Mouse (Mus musculus): Measurements from ENCODE around the gene Creg1. TPM values are rescaled to one million over a fixed set of nuclear protein-coding genes. Genes with fewer than 3 reads are reported as not detected.

Creg1 gene
- total RNA-seq, 1 experiment, result 15.7 TPM

- TF ChIP-seq HCFC1 (IDR thresholded peaks at IDR 0.05; ENCODE audit: borderline replicate concordance, insufficient read depth, low read length), result no peak
- no peak for TF ChIP-seq ZC3H11A (IDR thresholded peaks at IDR 0.05; ENCODE audit: borderline replicate concordance, low read depth, low read length)
- TF ChIP-seq ZNF384 (IDR thresholded peaks at IDR 0.05; ENCODE audit: low read depth, low read length), result no peak
- no peak for TF ChIP-seq CHD2 (IDR thresholded peaks at IDR 0.05; ENCODE audit: low read depth, low read length)
- TF ChIP-seq MAFK (IDR thresholded peaks at IDR 0.05; ENCODE audit: insufficient read depth, low read depth, low read length), result no peak
- H3K27ac ChIP-seq (ENCODE audit: insufficient read depth, low read depth, low read length, poor library complexity, severe bottlenecking), result no peak overlapping the region
- H3K4me3 ChIP-seq (ENCODE audit: insufficient read depth in 1 of 2, low read depth in 1 of 2, low read length in 2 of 2, poor library complexity in 1 of 2, severe bottlenecking in 1 of 2), result no peak overlapping the region
- H3K9ac ChIP-seq (ENCODE audit: insufficient read depth, low read depth, low read length, poor library complexity, severe bottlenecking), result no peak overlapping the region
- no peaks in the 10 kb centered on the region for H3K36me3 ChIP-seq (ENCODE audit: control insufficient read depth, insufficient read depth, low read length, poor library complexity, severe bottlenecking)
- DNase-seq (ENCODE audit: low read depth, low spot score), result no peak
- no peaks in the 10 kb centered on the region for H3K4me1 ChIP-seq (ENCODE audit: control insufficient read depth in 2 of 2, insufficient read depth in 2 of 2, low read length in 2 of 2, poor library complexity in 1 of 2)
- in situ Hi-C loops (cut with MboI; ENCODE audit: low sequenced_read_pairs in 2 of 2, unreplicated experiment in 2 of 2), result no loop called here
- no peaks in the 10 kb centered on the region for H3K9me3 ChIP-seq (ENCODE audit: control insufficient read depth, insufficient read depth, low read depth, low read length)
Measured at GRCm38 (mm10) chr1:165726986-165727385, 36.6 kb upstream of the Creg1 start.

- H3K4me3 ChIP-seq (ENCODE audit: insufficient read depth in 1 of 2, low read depth in 1 of 2, low read length in 2 of 2, poor library complexity in 1 of 2, severe bottlenecking in 1 of 2), result no peak overlapping the region
- in situ Hi-C loops (cut with MboI; ENCODE audit: low sequenced_read_pairs in 2 of 2, unreplicated experiment in 2 of 2), result no loop called here
- DNase-seq (ENCODE audit: low read depth, low spot score), result no peak
- no peaks in the 10 kb centered on the region for H3K4me1 ChIP-seq (ENCODE audit: control insufficient read depth in 2 of 2, insufficient read depth in 2 of 2, low read length in 2 of 2, poor library complexity in 1 of 2)
- TF ChIP-seq ZC3H11A (IDR thresholded peaks at IDR 0.05; ENCODE audit: borderline replicate concordance, low read depth, low read length), result no peak
- no peak for TF ChIP-seq ZNF384 (IDR thresholded peaks at IDR 0.05; ENCODE audit: low read depth, low read length)
- no peak for TF ChIP-seq MAFK (IDR thresholded peaks at IDR 0.05; ENCODE audit: insufficient read depth, low read depth, low read length)
- no peak for TF ChIP-seq CHD2 (IDR thresholded peaks at IDR 0.05; ENCODE audit: low read depth, low read length)
- no peak for TF ChIP-seq HCFC1 (IDR thresholded peaks at IDR 0.05; ENCODE audit: borderline replicate concordance, insufficient read depth, low read length)
- H3K9ac ChIP-seq (ENCODE audit: insufficient read depth, low read depth, low read length, poor library complexity, severe bottlenecking), result no peak overlapping the region
- no peaks in the 10 kb centered on the region for H3K36me3 ChIP-seq (ENCODE audit: control insufficient read depth, insufficient read depth, low read length, poor library complexity, severe bottlenecking)
- H3K9me3 ChIP-seq (ENCODE audit: control insufficient read depth, insufficient read depth, low read depth, low read length), result no peaks in the 10 kb centered on the region
- H3K27ac ChIP-seq (ENCODE audit: insufficient read depth, low read depth, low read length, poor library complexity, severe bottlenecking), result no peak overlapping the region
Measured at GRCm38 (mm10) chr1:165728057-165728639, 35.4 kb upstream of the Creg1 start.

GRCm38 (mm10) chr1:165730129-165730528, 33.4 kb upstream of the Creg1 start:
- in situ Hi-C loops (cut with MboI; ENCODE audit: low sequenced_read_pairs in 2 of 2, unreplicated experiment in 2 of 2), result loop anchor here in 1 of 2 experiments (10.0 kb wide), 1 partner anchor 65 kb away; no protein-coding TSS in a partner anchor
- DNase-seq (ENCODE audit: low read depth, low spot score), result no peak
- TF ChIP-seq ZNF384 (IDR thresholded peaks at IDR 0.05; ENCODE audit: low read depth, low read length), result no peak
- no peak for TF ChIP-seq HCFC1 (IDR thresholded peaks at IDR 0.05; ENCODE audit: borderline replicate concordance, insufficient read depth, low read length)
- no peak overlapping the region for H3K4me3 ChIP-seq (ENCODE audit: insufficient read depth in 1 of 2, low read depth in 1 of 2, low read length in 2 of 2, poor library complexity in 1 of 2, severe bottlenecking in 1 of 2)
- no peaks in the 10 kb centered on the region for H3K9me3 ChIP-seq (ENCODE audit: control insufficient read depth, insufficient read depth, low read depth, low read length)
- H3K36me3 ChIP-seq (ENCODE audit: control insufficient read depth, insufficient read depth, low read length, poor library complexity, severe bottlenecking), result no peaks in the 10 kb centered on the region
- no peaks in the 10 kb centered on the region for H3K4me1 ChIP-seq (ENCODE audit: control insufficient read depth in 2 of 2, insufficient read depth in 2 of 2, low read length in 2 of 2, poor library complexity in 1 of 2)
- no peak overlapping the region for H3K27ac ChIP-seq (ENCODE audit: insufficient read depth, low read depth, low read length, poor library complexity, severe bottlenecking)
- H3K9ac ChIP-seq (ENCODE audit: insufficient read depth, low read depth, low read length, poor library complexity, severe bottlenecking), result no peak overlapping the region

GRCm38 (mm10) chr1:165731553-165731952, 32.0 kb upstream of the Creg1 start:
- no peak for DNase-seq (ENCODE audit: low read depth, low spot score)
- no peak overlapping the region for H3K9ac ChIP-seq (ENCODE audit: insufficient read depth, low read depth, low read length, poor library complexity, severe bottlenecking)
- no peaks in the 10 kb centered on the region for H3K36me3 ChIP-seq (ENCODE audit: control insufficient read depth, insufficient read depth, low read length, poor library complexity, severe bottlenecking)
- no peaks in the 10 kb centered on the region for H3K4me1 ChIP-seq (ENCODE audit: control insufficient read depth in 2 of 2, insufficient read depth in 2 of 2, low read length in 2 of 2, poor library complexity in 1 of 2)
- H3K27ac ChIP-seq (ENCODE audit: insufficient read depth, low read depth, low read length, poor library complexity, severe bottlenecking), result no peak overlapping the region
- no peaks in the 10 kb centered on the region for H3K9me3 ChIP-seq (ENCODE audit: control insufficient read depth, insufficient read depth, low read depth, low read length)
- TF ChIP-seq CHD2 (IDR thresholded peaks at IDR 0.05; ENCODE audit: low read depth, low read length) (no peak), HCFC1 (IDR thresholded peaks at IDR 0.05; ENCODE audit: borderline replicate concordance, insufficient read depth, low read length) (no peak), ZNF384 (IDR thresholded peaks at IDR 0.05; ENCODE audit: low read depth, low read length) (no peak), ZC3H11A (IDR thresholded peaks at IDR 0.05; ENCODE audit: borderline replicate concordance, low read depth, low read length) (no peak)
- no peak overlapping the region for H3K4me3 ChIP-seq (ENCODE audit: insufficient read depth in 1 of 2, low read depth in 1 of 2, low read length in 2 of 2, poor library complexity in 1 of 2, severe bottlenecking in 1 of 2)
- in situ Hi-C loops (cut with MboI; ENCODE audit: low sequenced_read_pairs in 2 of 2, unreplicated experiment in 2 of 2), result loop anchor here in 1 of 2 experiments (10.0 kb wide), 1 partner anchor 67 kb away; no protein-coding TSS in a partner anchor

DNA sequence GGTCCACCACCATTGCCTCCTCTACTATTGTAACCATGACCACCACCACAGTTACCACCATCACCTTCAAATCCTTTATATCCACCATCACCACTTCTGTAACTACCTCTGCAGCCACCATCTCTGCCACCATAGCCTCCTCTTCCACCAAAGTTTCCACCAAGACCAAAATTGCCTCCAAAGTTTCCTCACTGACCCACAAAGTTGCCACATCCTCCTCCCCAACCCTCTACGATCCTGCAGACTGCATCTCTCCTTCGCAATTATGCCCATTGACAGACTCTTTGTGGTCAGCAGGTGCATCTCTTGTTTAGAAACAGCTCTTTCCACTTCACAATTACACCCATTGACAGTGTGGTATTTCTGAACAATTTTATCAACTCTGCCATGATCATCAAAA, 28.7 kb upstream of the Creg1 start:
- Histone ChIP-seq H3K9me3 (ENCODE audit: control insufficient read depth, insufficient read depth, low read depth, low read length) (no peaks in the 10 kb centered on the region), H3K36me3 (ENCODE audit: control insufficient read depth, insufficient read depth, low read length, poor library complexity, severe bottlenecking) (no peaks in the 10 kb centered on the region), H3K27ac (ENCODE audit: insufficient read depth, low read depth, low read length, poor library complexity, severe bottlenecking) (no peak overlapping the region), H3K9ac (ENCODE audit: insufficient read depth, low read depth, low read length, poor library complexity, severe bottlenecking) (no peak overlapping the region), H3K4me1 (ENCODE audit: control insufficient read depth in 2 of 2, insufficient read depth in 2 of 2, low read length in 2 of 2, poor library complexity in 1 of 2) (no peaks in the 10 kb centered on the region), H3K4me3 (ENCODE audit: insufficient read depth in 1 of 2, low read depth in 1 of 2, low read length in 2 of 2, poor library complexity in 1 of 2, severe bottlenecking in 1 of 2) (no peak overlapping the region)
- in situ Hi-C loops (cut with MboI; ENCODE audit: low sequenced_read_pairs in 2 of 2, unreplicated experiment in 2 of 2), result loop anchor here in 1 of 2 experiments (10.0 kb wide), 1 partner anchor 70 kb away; no protein-coding TSS in a partner anchor
- DNase-seq (ENCODE audit: low read depth, low spot score), result no peak
- TF ChIP-seq ZC3H11A (IDR thresholded peaks at IDR 0.05; ENCODE audit: borderline replicate concordance, low read depth, low read length) (no peak), ZNF384 (IDR thresholded peaks at IDR 0.05; ENCODE audit: low read depth, low read length) (no peak), CHD2 (IDR thresholded peaks at IDR 0.05; ENCODE audit: low read depth, low read length) (no peak)

All from ES-E14 (cell line).